Mouse (Mus musculus) C2C12 (cell line): Measurements from ENCODE around the gene Klhl8.

Source experiments
- CEBPB ChIP-seq: IDR thresholded peaks from one replicate; pipeline ENCODE4 v1.6.1; 2011; ENCODE audit warnings: low read depth, mild to moderate bottlenecking, control low read depth, moderate library complexity
- CTCF ChIP-seq: IDR thresholded peaks from one replicate; pipeline ENCODE4 v1.5.1; 2011; ENCODE audit not compliant: control insufficient read depth, insufficient read depth, insufficient read length
- FOSL1 ChIP-seq: IDR thresholded peaks from one replicate; pipeline ENCODE4 v1.8.0; 2011; ENCODE audit warnings: mild to moderate bottlenecking, low read length; ENCODE audit not compliant: poor library complexity, insufficient read depth, severe bottlenecking
- MAX ChIP-seq: IDR thresholded peaks from one replicate; pipeline ENCODE4 v1.6.1; 2011; ENCODE audit warnings: mild to moderate bottlenecking, control low read depth
- MYOD1 ChIP-seq: IDR thresholded peaks from one replicate; pipeline ENCODE4 v1.6.1; 2011; ENCODE audit warnings: low read depth; ENCODE audit not compliant: control insufficient read depth, insufficient read length
- MYOG ChIP-seq: IDR thresholded peaks from one replicate; pipeline ENCODE4 v1.6.1; 2011; ENCODE audit not compliant: control insufficient read depth, insufficient read length; ENCODE audit errors: extremely low read depth
- USF1 ChIP-seq: IDR thresholded peaks from one replicate; pipeline ENCODE4 v1.6.1; 2011; ENCODE audit warnings: low read depth, mild to moderate bottlenecking, control low read depth, moderate library complexity

GRCm38 (mm10) chr5:103819674-103820073 is 91.4 kb downstream of the Klhl8 start:
- no peak for TF ChIP-seq MAX
- no peak for TF ChIP-seq CTCF
- TF ChIP-seq MYOD1: no peak
- no peak for TF ChIP-seq USF1
- TF ChIP-seq CEBPB: no peak
- no peak for TF ChIP-seq FOSL1
- TF ChIP-seq MYOG: no peak
